Mouse (Mus musculus): ENCODE measurements around the gene Zfp367.

Zfp367 gene

GRCm38 (mm10) chr13:64091006-64091405 lies 62.0 kb downstream of the Zfp367 start:
- no peak for DNase-seq (ENCODE audit: low spot score in 2 of 2)

- DNase-seq (ENCODE audit: low spot score in 2 of 2): no peak
Measured at GRCm38 (mm10) chr13:64090278-64090677, 62.7 kb downstream of the Zfp367 start.

GRCm38 (mm10) chr13:64089130-64089529 lies 63.9 kb downstream of the Zfp367 start, which contains the start of gene Hsd17b3:
Gene Hsd17b3 (minus strand): TSS chr13:64089230.
- DNase-seq (ENCODE audit: low spot score in 2 of 2): no peak

- no peak for DNase-seq (ENCODE audit: low spot score in 2 of 2)
Measured at GRCm38 (mm10) chr13:64088057-64088456, 64.9 kb downstream of the Zfp367 start.

GRCm38 (mm10) chr13:64086036-64086435 lies 67.0 kb downstream of the Zfp367 start:
- DNase-seq (ENCODE audit: low spot score in 2 of 2): no peak

GRCm38 (mm10) chr13:64083331-64083730 lies 69.7 kb downstream of the Zfp367 start:
- DNase-seq (ENCODE audit: low spot score in 2 of 2): no peak

Measured in heart, adult 9 months (tissue).